Mouse (Mus musculus): Measurements from ENCODE around the gene Abcc3. TPM values are rescaled to one million over a fixed set of nuclear protein-coding genes. Genes with fewer than 3 reads are reported as not detected.

Gene Abcc3
- polyA plus RNA-seq, 1 experiment from 2014 or later: 0.88 TPM

GRCm38 (mm10) chr11:94314098-94314652 is 78.6 kb downstream of the Abcc3 start:
- Histone ChIP-seq H3K9me3 (replicated peaks) (no peaks in the 10 kb centered on the region), H3K27ac (no peak overlapping the region), H3K4me1 (peaks cover 16% of the 10 kb centered on the region), H3K27me3 (ENCODE audit: low read depth, poor library complexity, severe bottlenecking) (no peaks in the 10 kb centered on the region), H3K4me3 (no peak overlapping the region), H3K36me3 (peaks cover 43% of the 10 kb centered on the region)
- 92% methylated on average over 2 of the region's 2 CpGs for WGBS
- DNase-seq (ENCODE audit: low spot score): no peak

- H3K36me3 ChIP-seq: peaks cover 44% of the 10 kb centered on the region
- H3K27ac ChIP-seq: no peak overlapping the region
- WGBS: 95% methylated on average over 1 of the region's 1 CpGs
- no peak overlapping the region for H3K4me3 ChIP-seq
- H3K27me3 ChIP-seq (ENCODE audit: low read depth, poor library complexity, severe bottlenecking): no peaks in the 10 kb centered on the region
- no peak for DNase-seq (ENCODE audit: low spot score)
- H3K4me1 ChIP-seq: peaks cover 13% of the 10 kb centered on the region
- no peaks in the 10 kb centered on the region for H3K9me3 ChIP-seq (replicated peaks)
Observed at GRCm38 (mm10) chr11:94312733-94313132, 80.1 kb downstream of the Abcc3 start.

- WGBS: 88% methylated on average over 9 of the region's 9 CpGs
- Histone ChIP-seq H3K27ac (no peak overlapping the region), H3K4me1 (no peaks in the 10 kb centered on the region), H3K27me3 (ENCODE audit: low read depth, poor library complexity, severe bottlenecking) (no peaks in the 10 kb centered on the region), H3K4me3 (no peak overlapping the region), H3K36me3 (peaks cover 100% of the 10 kb centered on the region), H3K9me3 (replicated peaks) (no peaks in the 10 kb centered on the region)
- no peak for DNase-seq (ENCODE audit: low spot score)
Observed at GRCm38 (mm10) chr11:94294996-94295845, 97.6 kb downstream of the Abcc3 start.

Other genes with a start within 250 kb of the Abcc3 start
- gene Tob1, start 181.5 kb downstream of the Abcc3 start, polyA plus RNA-seq (2016; fragmentation: Nextera tagmentation; extraction: Ambion mirVana): 15.0 and 22.5 TPM in 2 replicates
- gene Wfikkn2, start 147.0 kb downstream of the Abcc3 start, polyA plus RNA-seq (2016; fragmentation: Nextera tagmentation; extraction: Ambion mirVana): 1.6 and 7.9 TPM in 2 replicates
- not detected in 2 replicates for gene Gm21885, start 111.1 kb downstream of the Abcc3 start, polyA plus RNA-seq (2016; fragmentation: Nextera tagmentation; extraction: Ambion mirVana)
- gene Luc7l3, start 71.0 kb downstream of the Abcc3 start, polyA plus RNA-seq (2016; fragmentation: Nextera tagmentation; extraction: Ambion mirVana): 89.9 and 107 TPM in 2 replicates
- 18.1 and 21.3 TPM in 2 replicates for gene Ankrd40, start 65.0 kb downstream of the Abcc3 start, polyA plus RNA-seq (2016; fragmentation: Nextera tagmentation; extraction: Ambion mirVana)
- 12.7 and 21.4 TPM in 2 replicates for gene Cacna1g, start 81.2 kb upstream of the Abcc3 start, polyA plus RNA-seq (2016; fragmentation: Nextera tagmentation; extraction: Ambion mirVana)
- 0.05 TPM in 1 of 2 replicates, not detected in the other for gene Spata20, start 93.2 kb upstream of the Abcc3 start, polyA plus RNA-seq (2016; fragmentation: Nextera tagmentation; extraction: Ambion mirVana)
- 3.0 and 3.6 TPM in 2 replicates for gene Epn3, start 107.0 kb upstream of the Abcc3 start, polyA plus RNA-seq (2016; fragmentation: Nextera tagmentation; extraction: Ambion mirVana)
- gene Mycbpap, start 128.7 kb upstream of the Abcc3 start, polyA plus RNA-seq (2016; fragmentation: Nextera tagmentation; extraction: Ambion mirVana): 2.7 and 5.0 TPM in 2 replicates
- gene Rsad1, start 156.3 kb upstream of the Abcc3 start, polyA plus RNA-seq (2016; fragmentation: Nextera tagmentation; extraction: Ambion mirVana): 3.0 and 4.5 TPM in 2 replicates
- gene Chad, start 172.1 kb upstream of the Abcc3 start, polyA plus RNA-seq (2016; fragmentation: Nextera tagmentation; extraction: Ambion mirVana): 0.11 and 0.30 TPM in 2 replicates
- 4.1 and 5.6 TPM in 2 replicates for gene Acsf2, start 208.9 kb upstream of the Abcc3 start, polyA plus RNA-seq (2016; fragmentation: Nextera tagmentation; extraction: Ambion mirVana)
- 274 and 301 TPM in 2 replicates for gene Lrrc59, start 236.8 kb upstream of the Abcc3 start, polyA plus RNA-seq (2016; fragmentation: Nextera tagmentation; extraction: Ambion mirVana)